Mouse (Mus musculus) heart, embryonic 15.5 days (tissue): Measurements from ENCODE around the gene Tbcd. TPM values are rescaled to one million over a fixed set of nuclear protein-coding genes. Genes with fewer than 3 reads are reported as not detected.
"Not testable (repeated sequence)": the region's sequence is repeated elsewhere in the genome, so short reads cannot be mapped to it uniquely, and the experiment has no call there.

Experiments
- ATAC-seq: fragments of 200-750 bp; cut with Nextera tagmentation; replicated peaks from 2 replicates; pipeline ENCODE4 v1.8.0; 2017; ENCODE audit warnings: low read depth, moderate TSS enrichment; ENCODE audit not compliant: insufficient number of reproducible peaks, insufficient read depth, low FRiP score
- H3K27ac ChIP-seq: fragments of 300-500 bp; sonication (generic); 2 replicates; pipeline ENCODE4 v1.5.1; 2015; ENCODE audit warnings: mild to moderate bottlenecking, inconsistent platforms
- H3K27me3 ChIP-seq: fragments of 300-500 bp; sonication (generic); 2 replicates; pipeline ENCODE4 v1.6.1; 2015; ENCODE audit warnings: inconsistent platforms
- H3K36me3 ChIP-seq: fragments of 300-500 bp; sonication (generic); 2 replicates; pipeline ENCODE4 v1.6.1; 2015; ENCODE audit warnings: mild to moderate bottlenecking, inconsistent platforms
- H3K4me1 ChIP-seq: fragments of 300-500 bp; sonication (generic); replicated peaks from 2 replicates; pipeline ENCODE4 v1.6.1; 2015; ENCODE audit warnings: inconsistent platforms
- H3K4me2 ChIP-seq: fragments of 300-500 bp; sonication (generic); 2 replicates; pipeline ENCODE4 v1.6.1; 2015; ENCODE audit warnings: inconsistent platforms, mild to moderate bottlenecking, moderate library complexity
- H3K4me3 ChIP-seq: fragments of 300-500 bp; sonication (generic); 2 replicates; pipeline ENCODE4 v1.5.1; 2015; ENCODE audit warnings: mild to moderate bottlenecking, inconsistent platforms
- H3K9ac ChIP-seq: fragments of 300-500 bp; sonication (generic); 2 replicates; pipeline ENCODE4 v1.6.1; 2015; ENCODE audit warnings: mild to moderate bottlenecking, inconsistent platforms
- H3K9me3 ChIP-seq: fragments of 300-500 bp; sonication (generic); replicated peaks from 2 replicates; pipeline ENCODE4 v1.6.1; 2016; ENCODE audit warnings: inconsistent platforms
- WGBS: fragments of 180-500 bp; shearing (Covaris S2); methylation state at CpG from one replicate; pipeline ENCODE4 v1.1.7; 2015; ENCODE audit warnings: mixed read lengths; 5-methylcytosine and 5-hydroxymethylcytosine counted together
- polyA plus RNA-seq: library from polyadenylated mRNA; unstranded; fragments of >200 nt; fragmentation: Nextera tagmentation; extraction: Ambion mirVana; gene quantifications from 2 replicates; pipeline ENCODE4 v1.2.1, GENCODE M21; 2015

Tbcd gene
- polyA plus RNA-seq, 1 experiment from 2014 or later = 17.3 TPM

- no peak for ATAC-seq
- Histone ChIP-seq H3K9me3 (no peaks in the 10 kb centered on the region), H3K27me3 (no peaks in the 10 kb centered on the region), H3K4me2 (no peak overlapping the region), H3K4me3 (no peak overlapping the region), H3K27ac (no peak overlapping the region), H3K36me3 (no peaks in the 10 kb centered on the region), H3K4me1 (no peaks in the 10 kb centered on the region), H3K9ac (no peak overlapping the region)
- WGBS = 35% methylated on average over 1 of the region's 1 CpGs
Observed at GRCm38 (mm10) chr11:121658151-121658550, 206.4 kb downstream of the Tbcd start.

DNA sequence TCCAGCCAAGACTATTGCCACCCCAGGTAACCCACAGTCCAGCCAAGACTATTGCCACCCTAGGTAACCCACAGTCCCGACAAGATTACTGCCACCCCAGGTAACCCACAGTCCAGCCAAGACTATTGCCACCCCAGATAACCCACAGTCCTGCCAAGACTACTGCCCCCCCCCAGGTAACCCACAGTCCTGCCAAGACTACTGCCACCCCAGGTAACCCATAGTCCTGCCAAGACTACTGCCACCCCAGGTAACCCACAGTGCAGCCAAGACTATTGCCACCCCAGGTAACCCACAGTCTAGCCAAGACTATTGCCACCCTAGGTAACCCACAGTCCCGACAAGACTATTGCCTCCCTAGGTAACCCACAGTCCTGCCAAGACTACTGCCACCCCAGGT is 208.9 kb downstream of the Tbcd start:
- not testable (repeated sequence) for H3K36me3 ChIP-seq, H3K27ac ChIP-seq, H3K9me3 ChIP-seq, H3K27me3 ChIP-seq, H3K4me1 ChIP-seq, H3K4me2 ChIP-seq, ATAC-seq, H3K9ac ChIP-seq, H3K4me3 ChIP-seq
- 92% methylated on average over 2 of the region's 2 CpGs for WGBS

- 75% methylated on average over 2 of the region's 2 CpGs for WGBS
- no peak overlapping the region for H3K4me3 ChIP-seq
- H3K4me2 ChIP-seq = no peak overlapping the region
- H3K36me3 ChIP-seq = no peaks in the 10 kb centered on the region
- H3K9me3 ChIP-seq = no peaks in the 10 kb centered on the region
- H3K27ac ChIP-seq = no peak overlapping the region
- H3K27me3 ChIP-seq = no peaks in the 10 kb centered on the region
- H3K4me1 ChIP-seq = no peaks in the 10 kb centered on the region
- no peak for ATAC-seq
- no peak overlapping the region for H3K9ac ChIP-seq
Observed at GRCm38 (mm10) chr11:121661116-121661515, 209.4 kb downstream of the Tbcd start.

Other genes with a start within 250 kb of the Tbcd start
- gene Hexdc, start 247.5 kb upstream of the Tbcd start, polyA plus RNA-seq = 7.3 and 9.2 TPM in 2 replicates
- gene Ogfod3, start 247.2 kb upstream of the Tbcd start, polyA plus RNA-seq = 26.4 and 29.8 TPM in 2 replicates
- gene Cybc1, start 222.6 kb upstream of the Tbcd start, polyA plus RNA-seq = 19.1 and 29.7 TPM in 2 replicates
- 52.4 and 65.6 TPM in 2 replicates for gene Narf, start 214.7 kb upstream of the Tbcd start, polyA plus RNA-seq
- gene Foxk2, start 192.0 kb upstream of the Tbcd start, polyA plus RNA-seq = 5.7 and 8.2 TPM in 2 replicates
- 62.9 and 73.6 TPM in 2 replicates for gene Wdr45b, start 97.5 kb upstream of the Tbcd start, polyA plus RNA-seq
- gene Rab40b, start 63.7 kb upstream of the Tbcd start, polyA plus RNA-seq = 6.2 and 7.0 TPM in 2 replicates
- gene Fn3krp, start 30.5 kb upstream of the Tbcd start, polyA plus RNA-seq = 5.8 and 6.2 TPM in 2 replicates
- gene Fn3k, start 17.0 kb upstream of the Tbcd start, polyA plus RNA-seq = 11.7 and 14.9 TPM in 2 replicates
- gene Zfp750, start 67.4 kb downstream of the Tbcd start, polyA plus RNA-seq = 0.15 and 0.60 TPM in 2 replicates
- gene B3gntl1, start 221.2 kb downstream of the Tbcd start, polyA plus RNA-seq = 5.4 and 6.6 TPM in 2 replicates
- gene Metrnl, start 249.6 kb downstream of the Tbcd start, polyA plus RNA-seq = 19.5 and 25.5 TPM in 2 replicates